Mouse (Mus musculus): ENCODE results near the gene Gm20388.
"Not testable (repeated sequence)": the region's sequence is repeated elsewhere in the genome, so short reads cannot be mapped to it uniquely, and the experiment has no call there.

Gene Gm20388

DNA sequence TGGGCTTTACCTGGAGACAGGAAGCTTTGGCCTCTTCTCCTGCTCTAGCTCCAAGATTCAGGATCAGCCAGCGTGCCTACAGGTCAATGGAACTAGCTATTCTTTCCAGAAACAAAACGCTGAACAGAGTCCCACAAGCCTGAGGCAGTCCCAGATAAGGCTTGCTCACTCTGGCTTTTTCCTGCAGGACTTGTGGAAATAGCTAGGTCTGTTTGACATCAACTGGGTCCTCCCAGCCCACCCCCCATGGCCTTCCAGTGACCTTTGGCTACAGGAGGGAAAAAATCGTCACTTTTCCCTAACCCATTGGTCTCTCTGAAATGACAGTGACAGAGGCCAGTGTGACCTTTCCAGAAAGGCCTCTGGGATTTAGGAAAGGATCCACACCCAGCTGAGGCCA is 1404.9 kb downstream of the Gm20388 start:
- DNase-seq (ENCODE audit: low spot score) = no peak

DNA sequence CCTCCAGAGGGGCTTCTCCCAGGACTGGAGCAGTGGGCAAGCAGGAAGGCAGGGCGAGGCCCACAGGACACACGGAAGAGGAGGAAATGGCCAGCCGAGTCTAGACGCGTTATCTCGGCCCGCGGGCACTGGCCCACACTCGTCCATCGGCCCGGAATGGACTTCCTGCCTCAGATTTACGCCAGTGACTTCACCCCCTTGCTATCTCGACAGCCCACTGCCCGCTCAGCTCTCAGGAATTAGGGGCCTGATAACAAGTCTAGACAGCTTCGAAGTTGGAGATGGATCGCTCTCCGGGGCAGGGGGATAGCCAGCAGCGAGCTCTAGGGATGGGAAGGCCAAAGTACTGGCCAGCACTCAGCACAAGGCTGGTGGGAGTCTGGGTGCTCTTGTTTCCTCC is 1405.4 kb downstream of the Gm20388 start:
- no peak for DNase-seq (ENCODE audit: low spot score)

DNA sequence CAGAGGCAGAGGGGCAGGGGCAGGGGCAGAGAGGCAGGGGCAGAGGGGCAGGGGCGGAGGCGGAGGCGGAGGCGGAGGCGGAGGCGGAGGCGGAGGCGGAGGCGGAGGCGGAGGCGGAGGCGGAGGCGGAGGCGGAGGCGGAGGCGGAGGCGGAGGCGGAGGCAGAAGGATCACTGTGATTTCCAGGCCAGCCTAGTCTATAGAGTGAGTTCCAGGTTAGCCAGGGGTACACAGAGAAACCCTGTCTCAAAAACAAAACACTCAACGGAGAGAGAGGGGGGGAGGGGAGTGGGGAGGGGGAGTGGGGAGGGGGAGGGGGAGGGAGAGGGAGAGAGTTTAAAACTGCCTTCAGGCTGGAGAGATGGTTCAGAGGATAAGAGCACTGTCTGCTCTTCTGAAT is 1408.1 kb downstream of the Gm20388 start:
- DNase-seq (ENCODE audit: low spot score) = not testable (repeated sequence)

DNA sequence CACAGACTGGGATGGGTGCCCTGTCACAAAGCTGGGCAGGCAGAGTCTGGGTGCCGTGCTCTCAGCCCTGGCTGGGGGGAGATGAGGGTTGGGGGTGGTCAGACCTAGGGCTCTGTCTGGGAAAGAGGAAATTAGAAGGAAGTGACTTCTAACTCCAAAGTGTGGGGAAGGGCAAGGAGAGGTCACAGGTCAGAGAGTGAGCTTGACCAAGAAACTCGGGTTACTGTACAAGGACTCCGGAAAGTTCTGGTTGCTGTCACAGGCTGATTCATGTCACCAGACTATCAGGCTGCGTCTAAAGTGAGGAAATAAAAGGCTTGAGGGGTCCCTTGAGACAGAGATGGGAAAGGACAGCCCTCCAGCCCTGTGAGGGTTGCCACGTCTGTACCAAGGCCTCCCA is 1408.8 kb downstream of the Gm20388 start:
- no peak for DNase-seq (ENCODE audit: low spot score)

DNA sequence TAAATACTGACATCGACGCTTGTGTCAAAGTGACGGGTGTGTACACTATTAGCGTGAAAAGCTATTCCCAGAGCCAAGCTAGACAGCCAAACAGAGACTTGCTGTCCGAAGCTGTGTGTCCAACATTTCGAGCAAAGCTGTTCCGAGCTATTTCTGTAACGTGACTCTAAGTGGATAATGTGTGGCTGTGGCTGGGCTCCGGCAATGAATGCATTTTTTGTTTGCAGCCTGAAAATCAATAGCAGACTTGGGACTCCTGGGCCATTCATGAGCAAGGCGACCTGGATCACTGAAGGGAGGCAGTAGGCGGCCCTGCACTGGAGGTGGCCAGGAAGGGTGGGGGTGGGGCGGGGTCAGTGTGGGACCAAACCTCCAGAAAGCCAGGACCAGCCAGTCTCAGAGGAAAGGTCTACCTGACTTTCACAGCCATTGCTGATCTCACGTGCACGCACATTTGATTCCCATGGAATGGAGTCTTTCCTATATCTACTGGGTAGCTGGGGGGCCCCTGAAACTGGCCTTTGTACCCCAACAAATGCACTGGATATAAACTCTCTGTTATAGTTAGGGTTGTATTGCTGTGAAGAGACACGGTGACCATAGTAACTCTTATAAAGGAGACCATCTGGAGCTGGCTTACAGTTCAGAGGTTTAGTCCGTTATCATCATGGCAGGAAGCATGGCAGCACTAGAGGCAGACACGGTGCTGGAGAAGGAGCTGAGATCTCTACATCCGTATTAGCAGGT is 1415.7 kb downstream of the Gm20388 start:
- DNase-seq (ENCODE audit: low spot score) = no peak

DNA sequence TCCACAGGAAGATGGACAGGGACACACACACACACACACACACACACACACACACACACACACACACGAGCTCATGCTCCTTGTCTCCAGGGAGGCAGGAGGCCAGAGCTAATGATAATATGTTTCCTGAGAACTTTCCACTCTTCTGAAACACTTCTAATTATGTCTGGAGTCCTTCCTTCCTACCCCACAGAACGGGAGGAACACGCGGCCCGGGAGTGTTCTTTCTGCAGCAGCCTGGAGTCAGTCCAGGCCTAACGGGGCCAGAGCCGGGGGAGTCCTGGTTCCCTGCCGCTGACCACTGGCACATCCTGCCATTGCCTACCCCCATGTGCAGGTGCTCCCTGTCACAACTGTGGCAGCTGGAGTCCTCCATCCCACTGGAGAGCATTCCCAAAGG is 1421.8 kb downstream of the Gm20388 start:
- no peak for DNase-seq (ENCODE audit: low spot score)

DNA sequence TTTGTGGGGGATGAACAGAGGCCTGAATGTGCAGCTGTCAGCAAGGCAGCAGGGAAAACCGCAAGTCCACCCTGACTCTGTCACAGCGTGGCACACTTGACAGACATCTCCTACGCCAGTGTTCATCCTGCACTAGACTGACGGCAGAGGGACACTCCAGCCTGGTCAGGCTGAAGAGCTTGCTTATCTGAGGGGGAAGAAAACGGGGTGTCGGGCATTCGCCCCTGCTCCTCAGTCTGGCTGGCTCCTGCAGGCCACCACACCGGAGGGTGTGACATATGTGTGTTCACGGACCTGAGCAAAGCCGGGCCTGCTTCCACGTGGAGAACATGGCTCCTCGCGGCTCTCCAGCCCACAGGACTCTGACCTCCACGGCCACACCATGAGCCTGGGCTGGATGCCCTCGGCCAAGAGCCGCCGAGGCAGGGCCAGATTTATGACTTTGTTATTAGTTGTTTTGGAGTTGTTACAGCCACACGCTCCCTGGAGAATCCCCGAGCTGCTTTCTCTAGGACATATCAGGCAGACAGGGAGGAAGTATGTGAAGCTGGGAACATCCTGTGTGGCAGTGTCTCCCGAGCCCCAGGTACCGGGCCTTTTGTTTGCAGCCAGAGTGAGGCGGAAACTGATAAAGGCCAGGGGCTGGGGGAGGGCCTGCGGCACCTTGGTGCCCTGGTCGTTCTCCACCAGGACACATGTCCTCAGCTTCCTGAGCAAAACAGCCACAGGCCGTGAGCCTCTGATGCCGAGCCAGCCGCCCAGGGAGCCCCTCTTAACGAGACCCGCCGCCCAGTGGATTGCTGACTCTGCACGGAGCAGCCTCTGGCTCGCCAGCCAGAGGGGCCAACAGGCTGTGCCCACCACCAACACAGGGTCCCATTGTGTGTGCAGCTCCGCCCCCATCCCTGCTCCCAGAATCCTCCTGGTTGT is 1424.1 kb downstream of the Gm20388 start:
- no peak for DNase-seq (ENCODE audit: low spot score)

DNA sequence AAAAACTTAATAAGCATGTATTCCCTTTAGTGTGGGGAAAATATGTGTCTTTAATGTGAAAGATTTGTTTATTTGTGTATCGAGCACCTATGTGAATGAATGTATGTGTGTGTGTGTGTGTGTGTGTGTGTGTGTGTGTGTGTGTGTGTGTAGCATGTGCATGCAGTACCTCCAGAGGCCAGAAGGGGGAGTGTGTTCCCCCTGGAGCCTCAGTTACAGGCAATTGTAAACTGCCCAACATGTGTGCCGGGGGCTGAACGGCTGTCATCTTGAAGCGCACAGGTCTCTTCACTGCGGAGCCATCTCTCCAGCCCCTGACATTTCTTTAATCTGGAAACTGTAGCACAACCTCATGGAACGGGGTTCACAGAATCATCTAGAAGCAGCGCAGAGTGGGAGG is 1425.0 kb downstream of the Gm20388 start:
- no peak for DNase-seq (ENCODE audit: low spot score)

DNA sequence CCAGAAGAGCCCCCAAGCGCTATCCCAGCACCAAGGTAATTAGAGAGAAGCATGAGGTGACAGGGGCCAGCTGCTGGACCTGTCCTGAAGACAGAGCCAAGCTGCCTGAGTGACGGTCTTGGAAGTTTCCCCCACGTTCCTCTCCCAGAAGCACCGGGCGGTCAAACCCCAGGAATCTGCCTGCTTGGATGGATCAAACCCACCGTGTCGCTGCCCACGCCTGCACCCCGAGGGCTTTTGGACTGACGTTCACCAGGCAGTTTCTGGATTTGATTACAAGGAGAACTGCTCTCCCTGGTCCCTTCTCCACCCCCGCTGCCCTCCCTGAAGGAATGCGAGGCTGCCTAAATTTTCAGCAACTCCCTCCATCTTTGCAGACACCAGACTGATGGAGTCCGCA is 1432.3 kb downstream of the Gm20388 start:
- no peak for DNase-seq (ENCODE audit: low spot score)

DNA sequence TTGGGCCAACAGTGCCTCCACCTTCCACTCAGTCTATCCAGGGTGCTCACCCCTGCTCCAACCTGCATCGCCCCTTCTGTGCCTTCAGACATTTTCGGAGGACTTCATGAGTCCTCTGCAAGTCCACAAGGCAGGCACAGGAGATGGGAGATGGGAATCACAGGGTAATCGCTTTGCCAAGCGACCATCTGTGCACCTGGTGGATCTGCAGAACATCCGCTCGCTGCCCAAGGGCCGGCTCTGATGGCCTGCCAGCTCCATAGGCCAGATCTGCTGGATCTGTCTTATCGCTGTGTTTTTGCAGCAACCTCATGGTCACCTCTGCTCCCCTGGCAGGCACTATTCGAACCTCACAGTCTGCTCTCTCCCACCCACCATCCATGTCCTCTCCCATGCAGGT is 1433.8 kb downstream of the Gm20388 start:
- no peak for DNase-seq (ENCODE audit: low spot score)

DNA sequence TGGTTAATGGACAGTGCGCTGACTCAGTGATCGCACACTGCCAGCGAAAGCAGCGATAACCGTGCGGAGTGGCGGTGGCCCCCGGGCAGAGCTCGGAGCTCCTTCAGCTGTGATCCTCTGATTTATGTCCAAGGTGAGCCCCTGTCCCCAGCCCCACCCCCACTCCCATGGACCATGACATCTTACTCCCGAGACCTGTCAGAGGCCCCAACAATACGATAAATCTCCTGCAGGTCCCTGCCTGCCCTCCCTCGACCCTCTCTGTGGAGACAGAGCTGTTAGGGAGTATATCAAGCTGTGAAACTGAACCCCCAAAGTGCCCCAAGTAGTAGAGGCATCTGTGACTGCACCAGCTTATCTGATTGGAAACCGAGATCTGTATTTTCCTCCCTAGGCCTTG is 1435.5 kb downstream of the Gm20388 start:
- DNase-seq (ENCODE audit: low spot score) = no peak

DNA sequence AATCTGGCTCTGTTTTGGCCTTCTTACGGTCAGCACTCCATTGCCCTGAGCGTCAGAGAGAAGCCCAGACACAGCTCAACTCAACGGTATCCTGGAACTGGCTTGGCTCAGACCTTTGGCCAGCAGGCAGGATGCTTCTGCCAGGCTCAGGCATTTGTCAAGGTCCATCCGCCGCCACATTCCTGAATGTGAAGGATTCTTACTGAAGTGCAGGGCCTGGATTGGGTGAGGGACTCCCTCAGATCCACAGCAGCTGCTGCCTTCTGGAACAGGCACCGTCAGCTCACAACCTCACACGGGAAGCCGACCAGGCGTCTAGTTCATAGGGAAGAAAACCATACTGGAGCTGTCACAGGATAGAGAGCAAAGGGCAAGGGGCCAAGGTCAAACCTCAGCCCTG is 1436.2 kb downstream of the Gm20388 start:
- no peak for DNase-seq (ENCODE audit: low spot score)

DNA sequence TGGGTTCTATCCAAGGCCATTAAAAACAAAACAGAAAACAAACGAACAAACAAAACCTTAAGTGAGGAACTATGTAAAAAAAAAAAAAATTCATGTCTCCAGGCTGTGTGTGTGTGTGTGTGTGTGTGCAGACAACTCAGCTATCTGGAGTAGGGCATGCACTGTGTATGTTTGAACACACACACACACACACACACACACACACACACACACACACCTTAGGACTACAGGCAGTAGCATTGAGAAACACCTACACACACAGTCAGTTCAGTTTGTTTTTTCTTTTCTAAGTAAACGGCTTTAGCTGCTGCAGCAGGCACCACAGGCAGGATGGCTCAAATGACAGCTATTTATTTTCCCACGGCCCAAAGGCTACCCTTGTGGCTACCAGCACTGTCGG is 1438.4 kb downstream of the Gm20388 start:
- DNase-seq (ENCODE audit: low spot score) = no peak

DNA sequence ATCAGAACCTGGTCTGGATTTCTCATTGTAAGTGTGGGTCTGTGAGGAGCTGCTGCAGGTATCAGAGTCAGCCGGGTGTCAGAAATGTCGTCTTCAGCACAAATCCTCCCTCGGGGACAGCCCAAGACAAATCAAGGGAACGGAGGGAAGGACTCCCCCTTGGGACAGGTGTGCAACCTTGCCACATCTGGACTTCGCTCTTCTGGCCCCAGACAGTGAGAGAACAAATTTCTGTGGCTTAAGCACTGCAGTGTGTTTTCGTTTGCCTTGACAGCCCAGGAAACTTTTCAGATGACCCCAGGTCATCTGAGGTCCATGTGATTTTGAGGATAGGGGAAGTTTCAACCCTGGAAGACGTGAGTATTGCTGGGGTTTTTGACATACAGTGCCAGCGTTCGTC is 1440.2 kb downstream of the Gm20388 start:
- no peak for DNase-seq (ENCODE audit: low spot score)

DNA sequence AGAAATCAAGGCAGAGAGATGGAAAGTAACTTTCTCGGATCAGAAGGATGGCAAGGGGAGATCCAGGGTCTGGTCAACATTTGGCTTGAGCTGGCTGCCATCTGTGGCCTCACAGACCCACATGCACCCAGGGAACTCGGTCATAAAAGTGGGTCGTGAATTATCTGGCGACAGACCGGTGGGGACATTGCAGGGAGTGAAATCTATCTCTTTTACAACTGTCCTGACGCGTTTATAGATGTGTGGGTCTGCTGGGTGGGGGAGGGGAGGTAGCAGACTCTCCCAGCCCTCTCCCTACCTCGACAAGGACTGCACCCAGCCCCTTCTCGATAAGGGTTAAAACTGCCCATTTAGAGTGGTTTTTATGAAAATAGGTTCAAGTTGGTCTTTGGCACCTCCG is 1444.2 kb downstream of the Gm20388 start:
- no peak for DNase-seq (ENCODE audit: low spot score)

DNA sequence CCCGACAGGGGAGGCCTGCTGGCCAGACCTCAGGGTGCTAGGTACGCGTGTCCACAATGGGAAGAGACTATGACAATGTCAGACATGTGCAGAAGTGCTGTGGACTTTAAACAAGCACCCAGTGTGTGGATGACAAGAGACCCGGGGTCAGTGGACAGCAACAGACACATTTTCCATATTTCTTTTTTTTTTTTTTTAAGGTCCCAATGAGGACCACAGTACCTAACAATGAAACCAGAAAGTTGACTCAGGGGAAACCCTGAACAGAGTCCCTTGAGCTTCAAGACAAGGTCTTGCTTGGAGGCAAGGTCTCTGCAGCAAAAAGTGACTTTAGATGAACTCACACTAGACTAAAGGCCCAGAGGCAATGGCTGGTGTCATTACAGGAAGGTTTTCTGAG is 1446.8 kb downstream of the Gm20388 start:
- DNase-seq (ENCODE audit: low spot score) = no peak

DNA sequence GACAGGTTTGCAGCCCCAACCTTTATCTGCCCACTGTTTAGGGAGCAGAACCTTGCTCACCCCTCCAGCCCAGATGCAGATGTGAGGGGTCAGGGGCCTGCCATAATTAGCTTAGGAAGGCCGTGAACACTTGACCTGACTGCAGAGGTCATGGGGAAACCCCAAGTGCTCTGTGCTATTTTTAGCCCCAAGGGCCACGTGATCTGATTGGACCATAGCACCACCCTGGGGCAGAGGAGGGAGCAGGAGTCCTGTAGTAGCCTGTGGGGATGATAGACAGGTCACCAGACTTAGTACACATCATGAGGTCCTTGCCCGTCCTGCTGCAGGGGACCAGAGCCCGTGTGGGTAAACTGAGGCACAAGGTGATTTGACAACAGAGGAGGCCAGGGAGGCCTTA is 1448.0 kb downstream of the Gm20388 start:
- no peak for DNase-seq (ENCODE audit: low spot score)

DNA sequence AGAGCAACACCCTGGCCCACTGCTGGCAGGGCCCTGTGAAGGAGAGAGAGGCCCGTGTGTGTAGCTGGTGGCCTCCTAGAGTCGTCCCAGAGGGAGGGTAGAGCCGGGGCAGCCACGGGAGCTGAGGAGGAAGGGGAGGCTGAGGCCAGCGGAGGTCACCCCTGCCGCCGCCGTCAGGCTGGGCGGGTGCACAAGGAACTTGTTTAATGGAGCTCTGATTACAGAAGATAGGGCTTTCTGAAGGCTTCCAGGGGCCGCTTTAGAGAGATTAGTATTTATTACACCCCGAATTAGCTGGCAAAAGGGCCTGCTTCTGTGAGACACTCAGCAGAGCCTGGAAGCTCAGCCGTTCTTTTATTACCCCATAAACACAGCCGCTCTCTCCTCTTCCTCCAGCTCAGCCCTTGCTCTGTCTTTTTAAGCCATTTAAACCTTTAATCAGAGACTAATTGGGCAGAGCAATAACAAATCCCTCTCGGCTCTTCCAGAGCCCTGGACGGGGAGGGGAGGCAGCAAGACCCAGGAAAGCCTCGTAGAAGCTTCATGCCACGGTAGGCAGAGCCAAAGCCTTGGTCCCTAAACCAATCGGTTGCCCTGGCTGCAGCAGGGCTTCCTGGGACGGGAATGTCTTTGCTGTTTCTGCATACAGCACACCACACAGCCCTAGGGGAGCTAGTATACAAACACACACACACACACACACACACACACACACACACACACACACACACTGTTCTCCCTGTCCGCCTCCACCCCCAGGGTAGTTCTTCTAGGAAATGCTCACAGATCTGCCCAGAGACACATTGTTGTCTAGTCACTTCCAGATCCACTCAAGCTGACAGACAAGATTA is 1448.7 kb downstream of the Gm20388 start:
- DNase-seq (ENCODE audit: low spot score) = no peak

DNA sequence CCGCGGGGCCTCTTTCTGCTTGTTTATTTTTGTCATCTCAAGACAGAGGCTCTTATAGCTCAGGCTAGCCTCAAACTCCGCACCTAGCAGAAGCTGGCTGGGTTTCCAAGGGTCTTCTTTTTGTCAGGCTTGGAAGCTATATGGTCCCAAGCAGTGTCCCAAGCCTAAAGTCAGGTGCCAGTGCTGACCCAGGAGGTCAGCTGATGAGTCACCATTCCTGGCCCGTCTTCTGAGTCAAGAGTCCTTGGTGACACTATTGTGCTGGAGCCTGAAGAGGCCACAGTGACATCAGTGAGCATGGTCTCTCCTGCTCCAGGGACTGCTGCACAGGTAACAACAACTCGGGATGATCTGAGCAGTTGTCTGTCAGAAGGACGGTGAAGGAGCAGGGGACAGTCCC is 1449.4 kb downstream of the Gm20388 start:
- no peak for DNase-seq (ENCODE audit: low spot score)

DNA sequence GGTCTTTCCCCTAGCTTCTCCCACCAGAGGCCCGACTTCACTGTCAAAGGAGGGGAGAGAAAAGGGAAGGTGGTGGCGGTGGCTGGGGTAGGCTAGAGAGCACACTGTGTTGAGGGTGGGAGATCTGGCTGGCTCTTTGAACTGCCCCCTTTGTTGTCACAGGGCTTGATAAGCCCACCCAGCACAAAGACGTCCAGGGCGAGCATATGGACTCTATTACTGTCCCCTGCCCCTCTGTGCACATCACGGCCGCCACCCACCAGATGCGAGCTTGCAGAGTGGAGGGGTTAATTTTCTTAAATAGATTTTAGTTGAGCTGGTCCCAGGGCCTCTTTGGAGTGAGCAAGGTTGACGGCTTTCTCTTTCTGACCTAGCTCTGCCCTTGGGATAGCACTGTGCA is 1450.5 kb downstream of the Gm20388 start:
- no peak for DNase-seq (ENCODE audit: low spot score)

DNA sequence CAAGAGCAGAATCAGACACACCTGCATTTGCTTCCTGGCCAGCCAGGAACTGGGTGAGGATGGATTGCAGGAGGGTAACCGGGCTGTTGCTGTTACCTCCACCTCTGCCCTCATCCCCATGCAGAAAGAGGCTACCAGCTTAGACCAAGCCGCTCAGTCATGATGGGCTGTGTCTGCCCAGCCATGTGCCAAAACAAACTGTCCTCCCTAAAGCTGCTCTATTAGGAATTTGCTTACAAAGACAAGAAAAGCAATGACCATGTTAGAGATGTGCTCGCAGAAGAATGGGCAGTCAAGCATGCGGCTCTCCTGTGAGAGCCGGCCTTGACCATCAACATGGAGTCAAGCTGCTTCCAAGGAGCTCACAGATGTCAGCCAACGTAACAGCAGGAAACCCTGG is 1454.0 kb downstream of the Gm20388 start:
- DNase-seq (ENCODE audit: low spot score) = no peak

DNA sequence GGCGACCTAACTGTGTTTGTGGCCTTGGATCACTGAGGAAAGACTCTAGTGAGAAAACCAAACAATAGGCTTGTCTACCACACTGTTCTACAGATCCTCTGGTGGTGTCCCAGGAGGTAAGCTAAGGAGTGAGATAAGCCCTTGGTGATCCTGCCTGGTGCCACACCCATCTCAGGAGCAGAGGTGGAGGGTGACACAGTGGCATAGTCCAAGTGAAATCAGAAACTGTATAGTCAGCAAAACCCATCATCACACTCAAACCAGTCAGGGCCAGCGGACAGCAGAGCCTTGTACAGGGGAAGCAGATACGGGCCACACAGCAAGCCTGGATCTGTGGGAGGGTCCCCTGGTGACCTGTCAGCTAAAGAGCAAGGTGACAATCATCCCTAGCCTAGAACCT is 1454.5 kb downstream of the Gm20388 start:
- no peak for DNase-seq (ENCODE audit: low spot score)

DNA sequence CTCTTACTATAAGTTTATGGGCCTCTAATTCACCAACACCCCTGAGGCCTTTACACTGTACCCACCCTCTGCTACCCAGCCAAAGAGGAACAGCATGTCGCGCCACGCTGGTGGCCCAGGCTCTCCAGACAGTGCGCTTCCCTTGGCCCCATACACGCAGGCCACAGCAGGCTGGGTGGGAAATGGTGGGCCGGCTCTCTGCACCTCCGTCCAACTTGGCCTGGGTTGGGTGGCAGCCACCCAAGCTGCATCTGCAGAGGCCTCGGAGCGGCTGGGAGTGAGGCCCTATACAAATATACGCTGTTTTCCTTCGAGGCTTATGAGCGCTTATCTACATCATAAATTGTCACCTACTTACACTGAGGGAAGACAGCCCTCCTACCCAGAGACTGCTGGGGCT is 1456.0 kb downstream of the Gm20388 start:
- DNase-seq (ENCODE audit: low spot score) = no peak

Data from T-cell, adult 2 months (primary cell).